26 mouse cellular contexts compared by ENCODE assay signal in the genomic region with DNA sequence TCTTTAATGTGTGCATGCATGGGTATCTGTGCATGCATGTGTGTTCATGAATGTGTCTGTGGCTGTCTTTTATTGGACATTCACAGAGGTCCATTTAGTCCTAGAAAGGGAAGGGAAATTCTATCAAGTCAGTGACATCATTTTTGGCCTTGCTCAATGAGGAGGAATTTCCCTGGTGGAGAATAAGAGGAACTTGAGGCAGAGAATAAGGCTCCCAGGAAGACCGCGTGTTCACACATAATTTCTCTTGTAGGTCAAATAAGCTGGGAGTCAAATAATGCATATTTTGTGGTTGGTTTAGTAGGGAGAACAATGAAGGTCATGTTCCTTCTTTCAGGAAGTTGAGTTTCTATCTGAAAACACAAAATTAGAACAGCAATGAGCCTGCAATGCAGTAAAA. TPM values are rescaled to one million over a fixed set of nuclear protein-coding genes. Genes with fewer than 3 reads are reported as not detected.
A peak's percentile ranks its signal among the peaks of the same experiment; 100 is the strongest.
DNase-seq lines count a peak whose midpoint lies in the region; ATAC-seq and TF ChIP-seq lines count a peak whose summit lies in the region.
"Had no signal": no experiment of that assay in that cellular context is flagged by ENCODE, and none has a peak within 500 bp of the region (broad histone marks: within the 10 kb centered on the region; RNA-seq: fewer than 3 reads in every experiment).

No protein-coding gene starts in this region.

- H3K4me3 ChIP-seq in heart, adult 2 months: no peak overlapping the region
- no peak overlapping the region for H3K4me3 ChIP-seq in lung, embryonic 14.5 days (ENCODE audit: low read depth, low read length)
- H3K4me3 ChIP-seq: embryonic facial prominence, embryonic 12.5 days; heart, embryonic 12.5 days; intestine, embryonic 15.5 days; left cerebral cortex, adult 2 months; limb, embryonic 13.5 days; midbrain, embryonic 13.5 days had no signal

- H3K36me3 ChIP-seq in heart, adult 2 months (ENCODE audit: control insufficient read depth, insufficient read depth, low read length): no peaks in the 10 kb centered on the region
- H3K36me3 ChIP-seq in lung, embryonic 14.5 days (ENCODE audit: insufficient read depth): no peaks in the 10 kb centered on the region
- H3K36me3 ChIP-seq: embryonic facial prominence, embryonic 12.5 days; G1E; heart, embryonic 12.5 days; intestine, embryonic 15.5 days; limb, embryonic 13.5 days; midbrain, embryonic 13.5 days had no signal

- TF ChIP-seq CTCF in heart, adult 2 months (IDR thresholded peaks at IDR 0.05): peak; percentile 49
- TF ChIP-seq CTCF in lung, embryonic 14.5 days (IDR thresholded peaks at IDR 0.05; ENCODE audit: low read depth): peak; percentile 12; the same call in 1 of the 2 replicates

- no peaks in the 10 kb centered on the region for H3K27me3 ChIP-seq in heart, adult 2 months (ENCODE audit: control insufficient read depth, insufficient read depth, low read length)
- no peaks in the 10 kb centered on the region for H3K27me3 ChIP-seq in lung, embryonic 14.5 days (ENCODE audit: insufficient read depth, low read length)
- H3K27me3 ChIP-seq: embryonic facial prominence, embryonic 12.5 days; intestine, embryonic 15.5 days; limb, embryonic 13.5 days; midbrain, embryonic 13.5 days had no signal

- no peaks in the 10 kb centered on the region for H3K4me1 ChIP-seq in heart, adult 2 months (ENCODE audit: control insufficient read depth, insufficient read depth, low read length)
- no peaks in the 10 kb centered on the region for H3K4me1 ChIP-seq in lung, embryonic 14.5 days (ENCODE audit: insufficient read depth)
- H3K4me1 ChIP-seq: embryonic facial prominence, embryonic 12.5 days; heart, embryonic 12.5 days; intestine, embryonic 15.5 days; limb, embryonic 13.5 days; midbrain, embryonic 13.5 days had no signal

- DNase-seq in heart, adult 2 months: no peak
- no peak for DNase-seq in heart, postnatal 14 days
- DNase-seq in lung, embryonic 14.5 days: no peak
- no peak for DNase-seq in lung, postnatal 14 days
- no peak for DNase-seq in left cerebral cortex, postnatal 10 days (ENCODE audit: extremely low spot score in 1 of 2, low spot score in 2 of 2)
- DNase-seq in adrenal gland, postnatal 4 days (ENCODE audit: low spot score in 2 of 2): no peak
- DNase-seq: cerebellum, adult 11-12 months; cerebellum, adult 9-11 months; embryo, embryonic 11 days; right cerebral cortex, adult 18-20 months; spleen, adult 18-20 months; thymus, adult 18-20 months; thymus, postnatal 25 days had no signal

- no peak for TF ChIP-seq EP300 in heart, adult 2 months (IDR thresholded peaks at IDR 0.05; ENCODE audit: insufficient read depth, low read depth, low read length)

- no peak overlapping the region for H3K9ac ChIP-seq in heart, adult 2 months (ENCODE audit: low read depth, low read length)
- no peak overlapping the region for H3K9ac ChIP-seq in lung, embryonic 14.5 days
- H3K9ac ChIP-seq: embryonic facial prominence, embryonic 12.5 days; heart, embryonic 12.5 days; intestine, embryonic 15.5 days; limb, embryonic 13.5 days; midbrain, embryonic 13.5 days had no signal

- no peaks in the 10 kb centered on the region for H3K79me2 ChIP-seq in heart, adult 2 months (replicated peaks; ENCODE audit: control insufficient read depth, insufficient read depth, low read length)

- ATAC-seq in lung, embryonic 14.5 days (ENCODE audit: insufficient read depth): no peak
- 0 out of 2 replicates have a peak, but pooled peaks have one; percentile 38 for ATAC-seq in megakaryocyte, adult 5-6 weeks (ENCODE audit: poor library complexity, severe bottlenecking)
- ATAC-seq: forebrain, embryonic 14.5 days; hindbrain, postnatal 0 days; midbrain, embryonic 13.5 days; Patski had no signal

- no peak for TF ChIP-seq POLR2A in heart, adult 2 months (IDR thresholded peaks at IDR 0.05; ENCODE audit: insufficient read depth, low read depth, low read length)

- 48% methylated on average over 2 of the region's 2 CpGs for WGBS in heart, adult 2 months
- 78% methylated on average over 2 of the region's 2 CpGs for WGBS in lung, embryonic 14.5 days

- intact Hi-C loops in heart, adult 2 months (cut with DNase I): no loop called here
- intact Hi-C loops in heart, postnatal 14 days (cut with DNase I): no loop called here
- intact Hi-C loops in left cerebral cortex, postnatal 10 days (cut with DNase I): no loop called here

- no peak overlapping the region for H3K4me2 ChIP-seq in lung, embryonic 14.5 days
- H3K4me2 ChIP-seq: embryonic facial prominence, embryonic 12.5 days; heart, embryonic 12.5 days; intestine, embryonic 15.5 days; limb, embryonic 13.5 days; liver, embryonic 11.5 days; midbrain, embryonic 13.5 days had no signal

- H3K27ac ChIP-seq in heart, adult 2 months: no peak overlapping the region
- H3K27ac ChIP-seq in lung, embryonic 14.5 days (ENCODE audit: low read depth): no peak overlapping the region
- H3K27ac ChIP-seq: embryonic facial prominence, embryonic 12.5 days; hindbrain, postnatal 0 days; intestine, embryonic 15.5 days; left cerebral cortex, adult 2 months; limb, embryonic 13.5 days; midbrain, embryonic 13.5 days had no signal

- H3K9me3 ChIP-seq in lung, embryonic 14.5 days (ENCODE audit: low read depth, low read length): no peaks in the 10 kb centered on the region
- H3K9me3 ChIP-seq: embryonic facial prominence, embryonic 12.5 days; G1E; heart, embryonic 12.5 days; intestine, embryonic 15.5 days; limb, embryonic 13.5 days; midbrain, embryonic 13.5 days had no signal

RNA-seq across cellular contexts. Expression of a gene that starts 13.4 kb away (rescaled TPM):
- 1 to 10 TPM in 1 of 2 experiments, under 1 TPM in 1; 0.13 to 1.0 TPM for total RNA-seq in heart, adult 2 months (2021)
- 0.35 and 0.43 TPM in 2 replicates for polyA plus RNA-seq in heart, adult 2 months (2012; rRNA removed)
- total RNA-seq in heart, postnatal 14 days (2021): under 1 TPM; 0.20 to 0.65 TPM
- not detected in 2 replicates for polyA plus RNA-seq in lung, embryonic 14.5 days (2014; fragmentation: Nextera tagmentation; extraction: Ambion mirVana)
- total RNA-seq in megakaryocyte, adult 5-6 weeks (2015): 0.11 TPM in 1 of 2 replicates, not detected in the other
- total RNA-seq in megakaryocyte, adult 5-6 weeks (2017): 0.15 TPM in 1 of 2 replicates, not detected in the other
- total RNA-seq in left cerebral cortex, postnatal 10 days (2021): 1 to 10 TPM; 3.0 to 4.1 TPM
- 1 to 10 TPM; 1.0 to 1.6 TPM for total RNA-seq in adrenal gland, postnatal 4 days (2021)
- total RNA-seq: megakaryocyte-erythroid progenitor cell, adult 5-6 weeks had no signal
- polyA plus RNA-seq: G1E; heart, embryonic 12.5 days; liver, embryonic 11.5 days; Patski had no signal
